Mouse (Mus musculus) hindlimb bud, embryonic 11.5 days (tissue): ENCODE results near the gene Spib.
A peak's percentile ranks its signal among the peaks of the same experiment; 100 is the strongest.

Source experiments
- DNase-seq: peaks from one replicate; pipeline ENCODE4 v3.0.0-alpha.2; 2012; ENCODE audit warnings: low read depth, low spot score; ENCODE audit errors: extremely low spot score

Gene Spib

DNA sequence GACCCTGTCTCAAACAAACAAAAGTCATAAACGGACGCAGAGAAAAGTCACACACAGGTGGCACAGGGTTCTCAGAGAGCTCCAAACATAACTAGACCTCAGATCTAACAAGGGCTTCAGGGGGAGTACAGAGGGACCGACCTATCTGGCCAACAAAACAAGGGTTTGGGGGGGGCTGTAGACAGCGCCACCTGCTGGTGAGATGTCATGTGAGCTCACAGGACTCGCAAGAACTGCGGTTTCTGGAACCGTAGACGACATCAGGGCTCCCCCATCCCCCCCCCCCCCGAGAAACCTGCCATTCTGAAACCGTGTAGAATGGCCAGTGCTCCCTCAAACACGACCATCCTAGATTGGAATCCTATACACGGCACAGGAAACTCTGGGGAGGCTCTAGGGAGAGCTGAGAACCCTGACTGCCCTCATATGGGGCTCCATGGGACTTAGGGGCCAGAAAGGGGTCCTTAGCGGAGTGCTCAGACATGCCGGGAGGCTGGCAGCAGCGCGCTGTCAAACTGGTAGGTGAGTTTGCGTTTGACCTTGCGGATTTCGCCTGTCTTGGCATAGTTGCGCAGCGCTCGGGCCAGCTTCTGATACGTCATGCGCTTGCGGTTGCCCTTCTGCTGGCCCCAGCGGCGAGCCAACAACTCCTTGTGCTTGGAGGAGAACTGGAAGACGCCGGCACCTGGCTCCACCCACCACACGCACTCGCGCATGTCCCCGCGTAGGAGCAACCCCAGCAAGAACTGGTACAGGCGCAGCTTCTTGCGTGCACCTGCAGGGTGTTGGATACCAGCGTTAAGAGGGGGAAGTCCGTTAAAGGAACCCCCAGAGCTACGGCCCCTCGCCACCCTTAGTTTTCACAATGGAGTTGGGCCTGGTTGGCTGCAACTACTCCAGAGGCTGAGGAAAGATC, 4.1 kb downstream of the Spib start:
- DNase-seq, result no peak

DNA sequence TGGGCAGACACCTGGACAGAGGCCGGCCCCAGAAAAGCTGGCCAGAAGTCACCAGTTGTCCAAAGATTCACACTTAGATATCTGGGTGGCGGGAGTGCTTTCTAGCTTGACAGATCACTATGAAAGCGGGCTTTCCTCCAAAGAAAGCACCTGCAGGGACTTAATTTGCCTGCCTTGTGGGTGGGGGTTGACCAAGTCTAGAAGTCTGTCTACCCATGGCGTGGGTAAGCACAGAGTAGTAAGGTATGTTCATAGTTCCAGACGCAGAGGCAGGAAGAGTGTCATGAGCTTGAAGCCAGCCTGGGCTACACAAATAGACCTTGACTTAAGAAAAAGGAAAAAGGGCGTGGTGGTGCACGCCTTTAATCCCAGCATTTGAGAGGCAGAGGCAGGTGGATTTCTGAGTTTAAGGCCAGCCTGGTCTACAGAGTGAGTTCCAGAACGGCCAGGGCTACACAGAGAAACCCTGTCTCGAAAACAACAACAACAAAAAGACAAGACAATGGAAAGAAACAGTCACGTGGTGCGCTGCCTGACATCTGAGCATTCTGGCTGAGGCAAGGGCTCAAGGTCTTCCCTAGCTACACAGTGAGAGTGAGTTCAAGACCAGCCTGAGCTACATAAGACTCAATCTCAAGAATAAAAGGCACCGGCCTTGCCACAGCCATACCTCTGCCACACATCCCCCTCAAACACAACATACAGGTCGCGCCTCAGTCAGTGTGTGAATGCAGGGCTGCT, 5.3 kb downstream of the Spib start:
- DNase-seq, result no peak

DNA sequence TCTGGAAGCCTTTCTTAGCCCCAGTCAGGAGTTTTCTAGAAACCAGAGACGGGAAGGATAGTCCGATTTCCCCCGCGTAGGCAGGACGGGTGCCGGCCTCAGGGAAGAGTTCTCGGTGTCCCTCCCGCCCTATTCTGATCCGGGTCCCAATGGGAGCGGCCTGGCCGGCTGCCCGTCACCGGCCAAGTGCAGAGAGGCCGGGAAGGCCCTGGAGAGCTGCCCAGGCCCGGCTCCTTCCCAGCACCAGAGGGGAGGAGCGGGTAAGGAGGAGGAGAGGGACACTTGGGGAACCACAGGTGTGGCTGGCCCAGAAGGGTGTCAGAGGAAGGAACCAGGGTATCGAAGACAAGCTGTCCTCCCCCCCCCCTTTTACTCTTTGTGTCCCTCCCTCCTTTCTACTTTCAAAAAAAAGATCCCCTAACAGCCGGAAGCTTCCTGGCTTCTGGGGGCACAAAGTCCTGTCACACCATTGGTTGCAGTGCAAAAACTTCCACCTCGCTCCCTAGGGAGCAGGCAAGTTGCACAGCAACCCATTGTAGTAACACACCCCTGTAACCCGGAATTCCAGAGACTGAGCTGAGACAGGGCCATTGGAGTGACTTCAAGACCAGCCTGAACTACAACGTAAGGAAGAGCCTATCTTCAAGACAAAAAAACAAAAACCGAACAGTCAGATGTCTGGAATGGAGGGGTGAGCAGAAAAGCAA, 6.6 kb downstream of the Spib start:
- no peak for DNase-seq

DNA sequence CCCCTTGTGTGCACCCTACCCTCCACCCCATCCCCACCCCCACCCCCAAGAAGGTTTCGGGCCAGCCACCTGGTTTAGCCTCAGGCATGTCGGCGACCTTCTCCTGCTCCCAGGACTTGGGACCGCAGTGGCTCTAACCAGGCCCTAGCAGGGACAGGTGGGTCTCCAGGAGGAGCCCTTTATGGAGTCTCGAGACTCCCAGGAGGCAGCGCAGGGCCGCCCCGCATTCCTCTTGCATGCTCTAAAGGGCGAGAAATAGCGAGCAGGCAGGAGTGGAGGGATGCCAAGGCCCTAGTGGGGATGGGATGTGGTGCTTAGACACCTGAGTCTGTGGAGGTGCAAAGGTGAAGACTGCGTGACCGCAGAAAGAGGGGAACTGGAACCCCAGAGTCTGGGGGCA, 7.4 kb downstream of the Spib start, which contains the start of gene Mybpc2:
Gene Mybpc2 (minus strand): TSS at position 155 of the 400 bp plus-strand sequence.
- DNase-seq, result no peak

DNA sequence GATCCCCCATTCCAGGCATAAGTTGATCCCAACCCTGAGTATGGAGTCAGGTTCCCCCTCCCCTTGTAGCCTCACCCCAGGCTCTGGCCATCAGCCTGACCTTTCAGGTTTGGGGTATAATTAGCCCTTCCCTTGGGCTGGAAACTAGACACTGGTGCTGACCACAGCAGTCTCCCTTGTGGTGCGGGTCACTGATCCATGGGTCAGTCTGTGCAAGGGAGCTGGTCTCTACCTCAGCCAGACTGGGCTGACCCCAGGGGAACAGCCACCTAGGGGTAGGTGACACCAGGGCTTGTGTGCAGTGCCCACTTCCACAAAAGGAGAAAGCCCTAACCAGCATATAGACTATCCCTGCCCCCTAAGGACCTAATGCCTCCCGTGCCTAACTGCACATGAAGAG, 8.8 kb downstream of the Spib start:
- no peak for DNase-seq

DNA sequence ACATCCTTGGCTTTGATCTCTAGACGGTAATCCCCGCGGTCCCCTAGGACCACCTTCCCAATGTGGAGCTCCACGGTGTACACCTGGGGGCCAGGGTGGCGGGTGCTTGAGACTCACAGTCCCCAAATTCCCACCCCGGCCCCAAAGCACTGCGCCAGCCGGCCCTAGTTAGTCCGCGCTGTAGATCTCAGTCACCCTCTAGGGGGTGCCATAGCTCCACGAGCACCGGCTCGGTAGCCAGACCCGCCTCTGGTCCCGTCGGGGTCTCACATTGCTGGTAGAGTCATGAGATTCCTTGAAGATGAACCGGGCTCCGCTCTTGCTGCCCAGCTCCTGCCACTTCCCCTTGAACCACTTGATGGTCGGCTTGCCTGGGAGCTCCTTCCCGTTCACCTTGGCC, 10.2 kb downstream of the Spib start:
- no peak for DNase-seq

DNA sequence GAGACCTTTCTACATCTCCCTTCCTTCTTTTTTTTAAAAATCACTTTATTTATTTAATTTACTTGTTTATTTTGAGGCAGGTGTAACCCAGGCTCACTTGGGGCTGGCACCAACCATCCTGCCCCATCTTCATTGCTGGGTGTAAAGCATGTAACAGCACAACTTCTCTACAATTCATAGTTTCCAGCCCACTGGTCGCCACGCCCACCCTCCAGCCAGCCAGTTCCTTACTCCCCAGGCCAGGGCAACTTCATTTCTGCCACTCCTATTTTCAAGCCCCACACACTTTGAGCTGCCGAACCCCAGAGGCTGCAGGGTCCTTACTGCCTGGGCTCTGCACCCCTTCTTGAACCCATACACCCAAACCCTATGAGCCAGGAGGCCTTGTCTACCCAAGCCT, 10.9 kb downstream of the Spib start:
- no peak for DNase-seq

DNA sequence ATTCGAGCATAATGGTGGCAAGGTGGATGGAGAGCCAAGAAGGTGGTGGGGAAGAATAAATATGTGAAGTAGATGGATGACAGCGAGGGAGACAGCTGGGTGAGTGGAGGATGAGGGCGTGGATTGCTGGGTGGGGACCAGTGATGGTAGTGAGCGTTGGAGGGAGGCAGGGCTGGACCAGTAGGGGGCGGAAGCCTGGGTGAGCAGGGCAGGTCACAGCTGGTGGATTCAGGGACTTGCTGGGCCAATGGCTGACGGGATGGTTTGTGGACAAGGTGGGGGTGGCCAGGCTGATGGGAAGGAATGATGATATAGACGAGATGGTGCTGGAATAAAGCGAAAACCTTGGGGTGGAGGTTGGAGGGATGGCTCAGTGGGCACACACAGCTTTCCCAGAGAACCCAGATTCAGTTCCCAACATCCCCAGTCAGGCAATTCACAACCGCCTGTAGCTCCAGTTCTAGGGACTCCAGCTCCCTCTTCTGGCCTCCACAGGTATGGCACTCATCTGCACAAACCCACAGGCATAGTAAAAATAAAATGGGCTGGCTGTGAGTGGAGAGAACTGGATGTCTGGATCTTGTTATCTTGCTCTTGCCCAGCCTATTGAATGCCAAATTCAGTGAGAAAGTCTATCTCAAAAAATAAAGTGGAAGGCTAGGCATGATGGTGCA, 12.5 kb downstream of the Spib start:
- no peak for DNase-seq

DNA sequence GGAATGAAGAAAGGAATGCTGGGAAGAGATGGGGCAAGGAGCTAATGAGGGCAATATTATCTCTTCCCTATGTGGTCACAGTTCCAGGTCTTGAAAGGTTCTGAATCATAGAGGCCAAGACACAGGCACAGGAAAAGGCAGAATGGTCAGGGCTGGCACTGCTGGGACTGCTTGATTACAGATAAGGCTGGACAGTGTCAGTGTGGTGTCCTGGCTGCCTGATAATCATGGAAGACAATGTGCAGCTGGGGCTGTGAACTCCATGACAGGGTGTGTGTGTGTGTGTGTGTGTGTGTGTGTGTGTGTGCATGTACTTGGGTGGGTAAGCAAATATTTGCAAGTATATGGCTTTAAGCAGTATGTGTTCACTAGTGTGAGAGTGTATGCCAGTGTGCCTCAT, 24.4 kb downstream of the Spib start:
- DNase-seq, result no peak

DNA sequence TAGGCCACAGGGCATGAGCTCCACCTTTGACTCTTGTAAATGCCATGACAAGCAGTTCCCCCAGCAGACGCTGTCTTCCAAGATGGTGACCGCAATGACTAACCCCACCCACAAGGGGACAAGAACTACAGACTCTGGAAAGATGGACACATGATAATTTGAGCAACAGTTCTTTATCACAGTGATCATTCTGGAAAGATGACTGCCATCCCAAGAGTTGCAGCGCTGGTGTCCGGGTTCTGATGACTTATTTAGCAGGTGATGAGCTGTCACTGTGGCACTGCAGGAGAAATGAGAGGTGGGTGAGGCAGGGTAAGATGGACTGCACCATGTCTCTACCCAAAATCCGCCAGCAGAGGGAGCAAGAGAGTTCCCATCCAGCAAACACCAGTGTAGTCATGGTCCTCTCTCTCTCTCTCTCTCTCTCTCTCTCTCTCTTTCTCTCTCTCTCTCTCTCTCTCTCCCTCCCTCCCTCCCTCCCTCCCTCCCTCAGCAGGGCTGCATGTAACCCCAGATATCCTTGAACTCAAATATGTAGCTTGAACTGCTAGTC, 30.2 kb downstream of the Spib start:
- DNase-seq, result no peak

DNA sequence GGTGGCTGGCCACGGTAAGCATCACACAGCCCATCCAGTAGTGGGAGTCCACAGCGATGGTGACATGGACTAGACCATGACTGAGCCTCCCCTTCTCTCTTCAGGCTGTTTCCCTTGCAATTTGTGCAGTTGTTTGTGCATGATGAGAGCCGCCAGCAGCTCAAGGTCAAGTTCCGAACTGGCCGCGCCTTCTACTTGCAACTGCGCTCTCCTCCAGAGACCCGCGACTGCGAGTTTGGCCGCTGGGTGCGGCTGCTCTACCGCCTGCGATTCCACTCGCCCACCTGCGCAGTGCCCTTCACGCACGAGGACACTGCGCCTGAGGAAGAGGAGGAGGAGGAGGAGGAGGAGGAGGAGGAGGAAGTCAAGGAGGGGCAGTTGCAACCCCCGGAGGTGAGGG, 31.8 kb downstream of the Spib start:
- no peak for DNase-seq

DNA sequence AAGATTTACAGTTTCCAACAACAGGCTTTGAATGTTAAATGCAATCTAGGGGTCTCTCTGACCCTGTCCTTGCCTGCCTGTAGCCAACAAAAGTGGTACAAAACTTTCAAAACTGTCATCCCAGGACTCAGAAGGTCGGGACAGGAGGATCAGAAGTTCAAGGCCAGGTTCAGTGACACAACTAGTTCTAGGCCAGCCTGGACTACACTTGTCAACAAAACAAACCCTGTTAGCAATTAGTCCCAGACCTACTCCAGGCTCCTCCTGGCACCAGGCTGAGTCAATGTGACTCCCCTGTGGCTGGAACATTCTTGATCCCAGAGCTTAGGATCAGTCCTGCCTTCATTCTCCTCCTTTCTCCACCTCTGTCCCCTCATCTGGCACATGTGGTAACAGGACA, 32.9 kb downstream of the Spib start:
- no peak for DNase-seq

DNA sequence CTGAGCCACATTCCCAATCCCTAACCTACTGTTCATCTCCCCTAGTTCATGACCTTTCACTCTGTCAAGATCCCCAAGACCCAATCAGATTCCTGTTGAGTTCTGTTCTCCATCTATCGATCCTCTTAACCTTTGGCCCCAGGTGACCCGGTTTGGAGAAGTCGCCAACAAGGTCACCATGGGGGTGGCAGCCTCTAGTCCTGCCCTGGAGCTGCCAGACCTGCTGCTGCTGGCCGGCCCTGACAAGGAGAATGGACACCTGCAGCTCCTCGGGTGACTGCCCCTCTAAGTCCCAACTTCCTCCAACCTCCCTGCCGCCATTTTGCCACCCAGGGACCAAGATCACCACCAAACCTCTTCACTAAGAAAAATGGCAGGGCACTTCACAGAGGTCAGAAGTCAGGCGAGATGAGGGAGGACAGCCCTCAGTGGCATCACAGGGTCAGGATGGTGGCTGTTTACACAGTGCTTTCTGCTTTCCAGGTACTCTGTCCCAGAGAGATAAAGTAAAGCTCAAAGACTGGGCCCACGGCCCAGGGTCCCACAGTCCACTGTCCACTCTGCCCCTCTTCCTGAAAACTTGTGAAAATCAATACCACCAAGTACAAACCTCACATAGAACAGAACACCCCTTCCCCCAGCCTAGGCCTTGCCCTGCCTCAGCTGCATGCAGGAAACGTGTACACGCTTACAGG, 34.4 kb downstream of the Spib start:
- DNase-seq, result no peak

DNA sequence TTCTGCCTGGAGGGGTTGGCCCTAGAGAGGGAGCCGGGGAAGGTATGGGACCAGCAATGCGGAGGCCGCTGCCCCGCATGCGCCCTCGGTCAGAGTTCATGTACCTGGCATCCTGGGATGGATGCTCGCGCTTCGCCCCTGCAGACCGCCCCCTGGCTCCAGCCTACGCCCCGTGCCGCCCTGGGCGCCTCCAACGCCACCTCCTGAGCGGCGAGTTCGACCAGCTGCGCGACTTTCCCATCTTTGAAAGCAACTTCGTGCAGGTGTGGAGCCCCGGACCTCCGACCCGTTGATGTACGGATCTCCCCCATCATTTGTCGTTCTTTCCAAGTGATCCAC, 35.1 kb downstream of the Spib start:
- no peak for DNase-seq

DNA sequence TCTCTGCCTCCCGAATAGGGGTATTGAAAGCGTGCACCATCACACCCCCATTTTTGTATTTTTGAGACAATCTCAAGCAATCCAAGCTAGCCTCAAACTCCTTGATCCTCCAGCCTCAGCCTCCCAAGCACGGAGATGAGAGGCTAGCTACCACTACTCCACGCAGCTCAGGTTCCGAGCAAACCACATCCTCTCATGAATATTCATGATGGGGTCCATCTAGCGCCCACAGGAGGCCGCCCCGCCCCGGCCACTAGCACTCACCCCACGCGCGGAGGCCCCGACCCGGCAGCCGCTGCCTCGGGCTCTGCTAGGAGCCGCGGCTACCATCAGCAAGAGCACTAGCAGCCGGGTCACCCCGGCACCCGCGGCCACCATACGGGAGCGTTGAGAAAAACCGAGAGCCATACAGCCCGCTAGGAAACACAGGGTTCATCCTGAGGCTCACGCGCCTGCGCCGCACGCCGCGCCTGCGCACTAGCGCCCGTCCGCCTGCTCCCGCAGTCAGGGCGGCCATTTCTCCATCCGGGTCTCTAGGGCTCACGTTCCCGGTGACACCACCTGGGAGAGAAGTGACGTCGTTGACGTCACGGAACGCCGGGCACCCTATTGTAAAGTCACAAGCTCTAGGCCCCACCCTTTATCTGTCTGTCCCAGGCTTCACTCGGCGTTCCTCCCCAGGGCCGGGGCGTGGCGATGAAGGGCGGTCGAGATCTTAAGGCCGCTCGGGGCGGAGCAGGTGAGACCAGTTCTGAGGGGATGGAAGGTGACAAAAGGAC, 35.7 kb downstream of the Spib start, which contains the start of the genes Emc10 and Fam71e1:
Gene Emc10 (minus strand): TSS at position 538 of the 779 bp plus-strand sequence.
Gene Fam71e1 (plus strand): TSS at position 590 of the 779 bp plus-strand sequence.
- peak; percentile 100 for DNase-seq

DNA sequence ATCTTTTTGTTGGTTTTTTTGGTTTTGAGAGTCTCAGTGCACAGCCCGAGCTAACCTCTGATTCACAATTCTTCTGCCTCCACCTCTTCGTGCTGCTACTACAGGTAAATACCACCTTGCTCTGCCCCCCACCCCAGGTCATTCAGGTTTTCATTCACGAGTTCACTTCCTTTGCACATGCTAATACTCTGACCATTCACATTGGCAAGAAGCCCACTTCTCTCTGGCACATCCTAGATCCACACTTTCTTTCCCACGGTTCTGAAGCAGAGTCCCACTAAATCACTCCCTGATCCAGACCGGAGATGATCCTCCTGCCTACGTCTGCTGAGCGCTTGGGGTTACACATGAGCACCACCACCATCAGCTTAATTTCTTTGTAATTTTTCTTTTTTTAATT, 36.8 kb downstream of the Spib start:
- no peak for DNase-seq

DNA sequence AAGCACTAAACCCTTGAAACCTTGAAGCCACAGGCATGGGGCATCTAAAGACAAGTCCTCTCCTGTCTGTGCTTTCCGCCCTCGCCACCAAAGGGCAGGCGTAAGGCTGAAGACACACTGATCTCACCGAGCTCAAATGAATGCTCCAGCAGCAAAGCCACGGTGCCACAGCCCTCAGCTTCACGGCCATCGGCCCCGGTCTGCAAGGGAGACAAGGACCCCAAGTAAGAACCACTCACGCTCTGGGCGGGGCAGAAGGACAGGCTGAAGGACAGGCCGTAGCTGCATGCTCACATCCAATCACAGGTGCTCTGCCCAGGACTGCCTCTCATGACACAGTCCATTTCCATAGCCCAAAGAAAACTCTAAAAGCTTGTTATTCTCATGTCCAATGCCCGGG, 37.2 kb downstream of the Spib start:
- DNase-seq, result no peak

DNA sequence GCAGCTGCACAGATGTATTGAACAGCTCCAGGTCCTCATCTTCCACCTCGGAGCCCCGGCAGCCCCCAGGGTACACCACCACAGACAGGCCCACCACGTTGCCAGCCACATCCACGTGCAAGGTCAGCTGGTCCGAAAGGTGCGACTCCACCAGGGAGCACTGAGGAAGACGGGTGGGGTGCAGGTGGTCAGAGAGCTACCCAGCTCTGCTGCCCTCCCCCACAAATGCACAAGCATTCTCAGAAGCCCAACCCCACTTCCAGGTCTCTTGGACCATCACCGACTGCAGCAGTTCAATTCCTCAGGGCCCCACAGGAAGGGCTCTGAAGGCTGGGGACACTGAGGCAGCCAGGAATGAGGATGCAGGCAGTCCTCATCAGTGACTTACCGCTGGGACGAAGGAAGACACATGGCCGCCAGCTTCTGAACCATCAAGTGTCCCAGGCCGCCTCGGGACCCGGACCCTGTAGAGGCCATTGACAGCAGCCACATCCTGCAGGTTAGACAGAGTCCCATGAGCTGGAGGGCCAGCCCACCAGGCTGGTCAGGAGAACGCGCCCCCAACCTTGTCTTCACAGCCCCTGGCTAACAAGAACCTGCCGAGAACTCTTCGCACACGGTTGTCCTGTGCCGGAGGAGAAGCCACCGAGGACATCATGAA, 39.6 kb downstream of the Spib start:
- no peak for DNase-seq

DNA sequence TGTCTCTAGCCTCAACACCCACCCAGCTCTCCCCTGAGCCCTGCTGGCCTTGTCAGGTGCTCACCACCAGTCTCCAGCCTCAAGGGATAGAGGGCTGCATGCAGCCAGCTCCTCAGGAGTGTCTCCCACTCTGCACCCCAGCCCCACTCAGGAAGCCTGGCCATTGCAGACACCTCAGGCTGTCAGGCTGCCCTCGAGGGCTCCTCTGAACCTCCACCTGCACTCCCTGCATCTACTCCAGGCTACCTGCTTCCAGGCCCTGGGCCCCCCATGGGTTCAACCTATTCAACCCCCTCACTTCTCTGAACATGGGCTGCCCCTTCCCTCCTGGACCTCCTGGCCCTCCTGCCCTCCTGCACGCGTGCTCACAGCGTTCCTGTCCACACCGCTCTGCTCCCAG, 40.5 kb downstream of the Spib start:
- no peak for DNase-seq
